Mouse (Mus musculus) limb, embryonic 14.5 days (tissue): ENCODE measurements around the gene Rcbtb2. TPM values are rescaled to one million over a fixed set of nuclear protein-coding genes. Genes with fewer than 3 reads are reported as not detected.

ENCODE experiments used
- ATAC-seq: fragments of 200-750 bp; cut with Nextera tagmentation; 2 replicates; pipeline ENCODE4 v1.8.0; 2017; ENCODE audit warnings: low read depth, moderate number of reproducible peaks, moderate TSS enrichment; ENCODE audit not compliant: low FRiP score
- DNase-seq: peaks from one replicate; pipeline ENCODE4 v3.0.0-alpha.2; 2015; ENCODE audit warnings: low spot score
- H3K27ac ChIP-seq: fragments of 300-500 bp; sonication (generic); replicated peaks from 2 replicates; pipeline ENCODE4 v1.5.1; 2014; ENCODE audit warnings: low read depth, mild to moderate bottlenecking, low read length, moderate library complexity, mixed read lengths
- H3K27me3 ChIP-seq: fragments of 300-500 bp; sonication (generic); 2 replicates; pipeline ENCODE4 v1.6.1; 2014; ENCODE audit warnings: low read length, mixed read lengths; ENCODE audit not compliant: control insufficient read depth, insufficient read depth
- H3K36me3 ChIP-seq: fragments of 300-500 bp; sonication (generic); 2 replicates; pipeline ENCODE4 v1.6.1; 2014; ENCODE audit warnings: mild to moderate bottlenecking, low read length, moderate library complexity, mixed read lengths; ENCODE audit not compliant: control insufficient read depth, insufficient read depth
- H3K4me1 ChIP-seq: fragments of 300-500 bp; sonication (generic); 2 replicates; pipeline ENCODE4 v1.6.1; 2014; ENCODE audit warnings: antibody characterized with exemption, low read length, mixed read lengths; ENCODE audit not compliant: control insufficient read depth, insufficient read depth
- H3K4me2 ChIP-seq: fragments of 300-500 bp; sonication (generic); replicated peaks from 2 replicates; pipeline ENCODE4 v1.6.1; 2014; ENCODE audit warnings: low read depth, mild to moderate bottlenecking, low read length, moderate library complexity; ENCODE audit not compliant: severe bottlenecking
- H3K4me3 ChIP-seq: fragments of 300-500 bp; sonication (generic); replicated peaks from 2 replicates; pipeline ENCODE4 v1.5.1; 2014; ENCODE audit warnings: low read length
- H3K9ac ChIP-seq: fragments of 300-500 bp; sonication (generic); 2 replicates; pipeline ENCODE4 v1.6.1; 2014; ENCODE audit warnings: mild to moderate bottlenecking, low read depth, low read length, moderate library complexity; ENCODE audit not compliant: severe bottlenecking
- H3K9me3 ChIP-seq: fragments of 300-500 bp; sonication (generic); 2 replicates; pipeline ENCODE4 v1.6.1; 2016; ENCODE audit warnings: low read length; ENCODE audit not compliant: control insufficient read depth
- POLR2A ChIP-seq: fragments of 200-500 bp; IDR thresholded peaks from 2 replicates; pipeline ENCODE4 v1.8.0; 2012; ENCODE audit warnings: inconsistent platforms, mild to moderate bottlenecking, moderate library complexity, borderline replicate concordance; ENCODE audit not compliant: insufficient read depth, insufficient read length; ENCODE audit errors: extremely low read depth
- WGBS: fragments of 180-500 bp; shearing (Covaris S2); extraction: QIAGEN DNeasy Blood & Tissue Kit; methylation state at CpG from one replicate; pipeline ENCODE4 v1.1.7; 2014; 5-methylcytosine and 5-hydroxymethylcytosine counted together
- polyA plus RNA-seq, 2 experiments: library from polyadenylated mRNA; depleted of rRNA in 1 of 2; stranded (reverse) in 1 of 2; unstranded in 1 of 2; fragments of >200 nt; fragmentation: Nextera tagmentation in 1 of 2; extraction: Ambion mirVana in 1 of 2; gene quantifications; 2 replicates each; pipeline versions ENCODE4 v1.2.1 to v1.2.3; 2012 to 2014

The Rcbtb2 gene
- polyA plus RNA-seq, 2 experiments, result 87.0 to 98.8 TPM

- ATAC-seq, result no peak
These were observed 52.2 kb downstream of the Rcbtb2 start for GRCm38 (mm10) chr14:73175031-73175430.

GRCm38 (mm10) chr14:73175814-73176213 is 53.0 kb downstream of the Rcbtb2 start:
- no peak overlapping the region for H3K27ac ChIP-seq
- H3K9me3 ChIP-seq, result no peaks in the 10 kb centered on the region
- H3K4me3 ChIP-seq, result no peak overlapping the region
- 0 out of 2 replicates have a peak, but pooled peaks cover 6% of the 10 kb centered on the region for H3K4me1 ChIP-seq
- no peaks in the 10 kb centered on the region for H3K27me3 ChIP-seq
- H3K9ac ChIP-seq, result no peak overlapping the region
- DNase-seq, result no peak
- no peak overlapping the region for H3K4me2 ChIP-seq
- ATAC-seq, result no peak
- TF ChIP-seq POLR2A, result no peak
- peaks cover 97% of the 10 kb centered on the region for H3K36me3 ChIP-seq
- 91% methylated on average over 6 of the region's 6 CpGs for WGBS

More at GRCm38 (mm10) chr14:73175031-73175430, 52.2 kb downstream of the Rcbtb2 start:
- TF ChIP-seq POLR2A, result no peak
- Histone ChIP-seq H3K4me3 (no peak overlapping the region), H3K27ac (no peak overlapping the region), H3K4me1 (0 out of 2 replicates have a peak, but pooled peaks cover 6% of the 10 kb centered on the region), H3K4me2 (no peak overlapping the region), H3K9me3 (no peaks in the 10 kb centered on the region), H3K9ac (no peak overlapping the region), H3K27me3 (no peaks in the 10 kb centered on the region), H3K36me3 (peaks cover 95% of the 10 kb centered on the region)
- 84% methylated on average over 1 of the region's 1 CpGs for WGBS
- DNase-seq, result no peak

- Histone ChIP-seq H3K9me3 (no peaks in the 10 kb centered on the region), H3K9ac (no peak overlapping the region), H3K4me3 (no peak overlapping the region), H3K27me3 (no peaks in the 10 kb centered on the region), H3K4me1 (0 out of 2 replicates have a peak, but pooled peaks cover 6% of the 10 kb centered on the region), H3K36me3 (peaks cover 96% of the 10 kb centered on the region), H3K4me2 (no peak overlapping the region), H3K27ac (no peak overlapping the region)
- ATAC-seq (no peak), DNase-seq (no peak)
- 90% methylated on average over 5 of the region's 5 CpGs for WGBS
- no peak for TF ChIP-seq POLR2A
These were observed 53.4 kb downstream of the Rcbtb2 start for GRCm38 (mm10) chr14:73176266-73176665.

- Histone ChIP-seq H3K4me3 (no peak overlapping the region), H3K36me3 (peaks cover 96% of the 10 kb centered on the region), H3K27me3 (no peaks in the 10 kb centered on the region), H3K4me1 (0 out of 2 replicates have a peak, but pooled peaks cover 6% of the 10 kb centered on the region), H3K9me3 (no peaks in the 10 kb centered on the region), H3K9ac (no peak overlapping the region), H3K4me2 (no peak overlapping the region), H3K27ac (no peak overlapping the region)
- no peak for ATAC-seq
- TF ChIP-seq POLR2A, result no peak
- no peak for DNase-seq
- WGBS, result 89% methylated on average over 11 of the region's 11 CpGs
These were observed 55.1 kb downstream of the Rcbtb2 start for GRCm38 (mm10) chr14:73177961-73178360.

- Histone ChIP-seq H3K4me2 (no peak overlapping the region), H3K27me3 (no peaks in the 10 kb centered on the region), H3K36me3 (peaks cover 91% of the 10 kb centered on the region), H3K27ac (no peak overlapping the region), H3K4me3 (no peak overlapping the region), H3K9me3 (no peaks in the 10 kb centered on the region), H3K4me1 (0 out of 2 replicates have a peak, but pooled peaks cover 5% of the 10 kb centered on the region), H3K9ac (no peak overlapping the region)
- DNase-seq (no peak), ATAC-seq (no peak)
- TF ChIP-seq POLR2A, result no peak
- WGBS, result 85% methylated on average over 4 of the region's 4 CpGs
These were observed 56.4 kb downstream of the Rcbtb2 start for GRCm38 (mm10) chr14:73179221-73179681.
